Mouse (Mus musculus) adrenal gland, adult (tissue): Measurements from ENCODE around the gene Taar2.

Experiments
- DNase-seq, 2 experiments: peaks; one replicate each; pipeline ENCODE4 v3.0.0; 2022 to 2023; ENCODE audit warnings: low spot score in 1 of 2; ENCODE audit not compliant: inconsistent age in 2 of 2

The Taar2 gene

DNA sequence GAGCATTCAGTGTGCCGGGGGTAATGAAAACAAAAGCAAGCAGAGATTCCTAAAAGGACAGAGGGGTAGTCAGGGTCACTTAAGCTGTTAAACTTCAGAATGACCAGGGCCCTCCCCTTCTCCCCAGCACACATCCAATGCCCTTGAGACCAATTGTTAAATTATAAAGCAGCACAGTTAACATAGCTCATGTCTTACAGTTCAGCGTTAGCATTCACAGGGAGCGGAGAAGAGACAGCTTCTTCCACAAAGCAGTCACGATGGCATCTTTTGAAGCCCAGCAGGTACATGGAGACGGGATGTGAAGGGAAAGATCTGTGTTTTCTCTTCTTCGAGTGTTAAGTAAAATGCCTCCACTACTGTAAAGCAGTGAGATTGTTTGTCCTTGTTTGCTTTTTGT is at the start of gene Taar2:
Gene Taar2 (plus strand): TSS at position 261 of the 400 bp plus-strand sequence.
- peak in 1 of 2 experiments; percentile 30 for DNase-seq

DNA sequence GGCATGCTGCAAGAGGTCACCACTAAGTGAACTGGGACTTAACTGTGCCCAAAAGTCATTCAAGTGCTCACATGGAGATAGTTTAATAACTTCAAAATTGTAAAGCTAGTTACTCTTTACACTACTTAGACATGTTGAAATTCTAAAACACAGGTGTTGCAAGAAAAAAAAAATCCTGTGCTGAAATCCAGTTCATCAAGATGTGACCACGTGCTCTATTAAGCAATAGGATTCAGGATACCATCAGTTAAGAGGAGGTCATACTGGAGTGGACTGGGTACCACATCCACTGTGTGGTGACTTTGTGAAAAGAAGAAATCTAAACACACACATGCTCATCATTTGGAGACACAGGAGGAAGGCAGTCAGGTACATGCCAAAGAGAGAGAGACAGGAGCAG is 45.4 kb upstream of the Taar2 start:
- DNase-seq, result no peak

DNA sequence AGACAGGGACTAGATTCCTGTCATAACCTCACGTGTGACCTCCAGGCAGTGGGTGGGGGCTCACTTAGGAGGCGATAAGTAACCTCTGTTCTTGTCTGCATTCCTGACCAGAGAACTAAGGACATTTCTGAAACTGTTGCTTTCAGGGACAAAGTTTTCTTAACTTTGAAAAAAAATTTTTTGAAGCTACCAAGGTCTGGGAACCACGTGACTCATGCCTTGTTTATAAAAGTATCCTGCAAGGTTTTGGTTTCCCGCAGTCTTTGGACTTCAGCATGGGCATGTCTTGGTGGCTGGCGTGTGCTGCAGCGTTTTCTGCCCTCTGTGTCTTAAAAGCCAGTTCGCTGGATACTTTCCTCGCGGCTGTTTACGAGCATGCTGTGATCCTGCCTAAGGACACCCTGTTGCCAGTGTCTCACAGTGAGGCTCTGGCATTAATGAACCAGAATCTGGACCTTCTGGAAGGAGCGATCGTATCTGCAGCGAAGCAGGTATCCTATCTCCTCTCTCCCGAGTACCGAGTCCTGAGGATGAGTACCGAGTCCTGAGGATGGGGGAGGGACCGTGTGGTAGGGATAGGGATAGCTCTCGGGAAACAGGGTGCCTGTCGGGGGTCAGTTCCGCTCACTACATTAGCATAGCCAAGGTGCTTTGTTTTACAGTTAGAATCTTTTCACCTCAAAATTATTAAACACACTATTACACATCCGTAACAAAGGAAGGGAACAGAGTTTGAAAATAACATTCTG is 43.6 kb upstream of the Taar2 start, which contains the start of gene Vnn1:
Gene Vnn1 (plus strand): TSS at position 88 of the 749 bp plus-strand sequence.
- peak; percentile 36 to 84 for DNase-seq

GRCm38 (mm10) chr10:23895376-23895775 is 43.0 kb upstream of the Taar2 start:
- DNase-seq, result peak in 1 of 2 experiments; percentile 58

DNA sequence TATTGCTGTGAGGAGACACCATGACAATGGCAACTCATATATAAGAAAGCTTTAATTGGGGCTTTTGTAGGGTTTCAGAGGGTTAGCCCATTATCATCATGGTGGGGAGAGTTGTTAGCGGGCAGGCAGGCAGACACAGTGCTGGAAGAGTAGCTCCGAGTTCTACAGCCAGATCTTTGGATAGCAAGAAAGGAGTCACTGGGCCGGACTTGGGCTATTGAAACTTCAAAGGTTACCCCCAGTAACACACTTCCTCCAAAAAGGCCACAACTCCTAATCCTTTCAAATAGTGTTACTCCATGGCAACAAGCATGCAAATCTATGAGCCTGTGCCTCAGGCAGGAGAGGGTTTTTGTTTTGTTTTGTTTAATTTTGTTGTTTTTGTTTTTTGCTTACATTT is 37.3 kb upstream of the Taar2 start:
- no peak for DNase-seq

DNA sequence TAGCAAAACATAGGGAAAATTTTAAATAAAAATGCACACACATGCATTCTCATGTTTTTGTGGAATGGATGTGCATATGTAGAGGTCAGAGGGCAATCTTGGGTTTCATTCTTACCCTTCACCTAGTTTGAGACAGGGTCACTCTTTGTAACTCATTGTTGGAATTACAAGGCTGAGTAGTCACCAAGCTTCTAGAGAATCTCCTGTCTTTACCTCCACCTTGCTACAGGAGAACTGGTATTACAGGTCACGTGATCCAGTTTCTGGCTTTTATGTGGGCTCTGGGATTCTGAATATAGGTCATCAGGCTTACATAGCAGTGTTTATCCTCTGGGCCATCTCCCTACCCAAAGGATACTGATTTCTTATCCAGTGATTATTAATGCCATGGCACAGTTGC is 32.7 kb upstream of the Taar2 start:
- no peak for DNase-seq

- DNase-seq, result no peak
Measured at GRCm38 (mm10) chr10:23920056-23920455, 18.3 kb upstream of the Taar2 start, which contains the start of gene Taar1. Taar1 (plus strand) TSS chr10:23920356.

DNA sequence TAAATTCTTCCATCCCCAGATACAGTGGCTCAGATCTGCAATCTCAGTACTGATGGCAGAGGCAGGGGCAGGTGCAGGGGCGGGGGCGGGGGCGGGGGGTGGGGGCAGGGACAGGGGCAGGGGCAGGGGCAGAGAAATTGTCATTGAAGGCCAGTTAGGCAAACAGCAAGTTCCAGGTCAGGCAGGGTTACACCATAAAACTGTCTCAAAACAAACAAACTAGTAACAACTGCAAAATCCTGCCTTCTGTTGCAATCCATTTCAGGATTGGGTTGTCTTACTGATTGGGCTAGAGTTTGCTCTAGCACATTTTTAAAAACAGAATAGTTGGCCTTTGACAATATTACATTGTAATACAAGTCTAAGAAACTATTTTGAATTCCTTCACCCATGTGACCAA is 15.9 kb upstream of the Taar2 start:
- no peak for DNase-seq

DNA sequence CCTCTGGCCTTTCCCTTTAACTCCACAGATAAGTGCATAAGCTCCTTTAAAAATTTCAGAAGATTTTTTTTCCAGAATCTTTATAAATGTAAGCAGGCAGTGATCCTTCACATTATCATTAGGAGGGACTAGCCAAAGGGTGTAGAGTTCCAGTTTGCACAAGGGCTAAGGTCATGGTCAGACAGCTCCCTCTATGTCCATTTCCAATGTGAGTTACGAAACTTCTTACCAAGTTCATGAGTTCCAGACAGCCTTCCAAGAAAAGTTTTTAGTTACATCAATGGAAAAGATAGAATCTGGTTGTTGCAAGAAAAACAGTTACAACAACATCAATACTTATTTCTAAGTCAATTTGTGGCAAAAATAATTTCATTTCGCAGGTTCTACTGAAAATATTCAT is 14.4 kb upstream of the Taar2 start:
- peak in 1 of 2 experiments; percentile 36 for DNase-seq

DNA sequence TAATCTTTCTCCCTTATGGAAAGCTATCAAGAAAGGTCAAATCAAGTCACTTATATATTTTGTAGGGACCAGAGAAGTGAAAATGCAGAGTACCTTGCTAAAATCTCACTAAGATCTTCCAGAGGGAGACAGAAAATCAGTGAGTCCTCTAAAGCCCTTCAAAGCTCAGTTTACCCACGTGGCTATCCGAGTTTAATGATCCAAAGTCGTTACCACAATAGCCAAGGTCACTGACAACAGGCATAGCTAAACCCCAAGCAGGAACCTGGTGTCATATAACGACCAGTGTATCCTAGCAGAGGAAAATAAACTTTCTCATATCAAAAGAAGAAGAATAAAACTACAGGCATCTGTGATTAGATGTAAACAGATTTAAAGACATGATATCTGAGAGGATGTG is 759 bp upstream of the Taar2 start:
- DNase-seq, result no peak

- peak in 1 of 2 experiments; percentile 30 for DNase-seq
Measured at GRCm38 (mm10) chr10:23942465-23942864, 4.1 kb downstream of the Taar2 start.

- no peak for DNase-seq
Measured at GRCm38 (mm10) chr10:23948026-23948425, 9.7 kb downstream of the Taar2 start.

DNA sequence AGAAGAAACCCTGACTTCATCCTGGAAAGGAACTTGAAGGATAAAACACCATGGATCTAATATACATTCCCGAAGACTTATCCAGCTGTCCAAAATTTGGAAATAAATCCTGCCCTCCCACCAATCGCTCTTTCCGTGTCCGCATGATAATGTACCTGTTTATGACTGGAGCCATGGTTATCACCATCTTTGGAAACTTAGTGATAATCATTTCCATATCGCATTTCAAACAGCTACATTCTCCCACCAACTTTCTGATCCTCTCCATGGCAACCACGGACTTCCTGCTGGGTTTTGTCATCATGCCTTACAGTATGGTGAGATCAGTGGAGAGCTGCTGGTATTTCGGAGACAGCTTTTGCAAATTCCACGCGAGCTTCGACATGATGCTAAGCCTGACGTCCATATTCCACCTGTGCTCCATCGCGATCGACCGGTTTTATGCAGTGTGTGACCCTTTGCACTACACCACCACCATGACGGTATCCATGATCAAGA is 11.2 kb downstream of the Taar2 start, which contains the start of gene Taar3:
Gene Taar3 (plus strand): TSS at position 51 of the 498 bp plus-strand sequence.
- DNase-seq, result no peak

DNA sequence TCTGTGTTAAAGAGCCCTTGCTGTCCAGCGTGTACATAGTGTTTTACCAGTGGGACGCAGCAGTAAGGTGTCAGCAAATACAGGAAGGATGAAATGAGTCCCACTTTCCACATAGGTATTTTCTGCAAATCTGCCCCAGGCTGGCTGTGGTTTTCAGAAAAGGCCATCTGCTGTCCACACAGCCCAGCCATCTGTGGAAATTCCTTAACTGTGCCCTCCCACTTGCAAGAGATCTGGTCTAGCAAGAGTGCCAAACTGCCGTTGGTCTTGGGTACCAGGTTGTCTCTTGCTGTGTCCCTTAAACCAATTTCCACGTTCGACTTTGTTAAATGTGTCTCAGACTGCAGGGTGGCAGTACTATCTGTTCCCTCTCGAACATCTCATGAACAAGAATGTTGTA is 13.3 kb downstream of the Taar2 start:
- no peak for DNase-seq

DNA sequence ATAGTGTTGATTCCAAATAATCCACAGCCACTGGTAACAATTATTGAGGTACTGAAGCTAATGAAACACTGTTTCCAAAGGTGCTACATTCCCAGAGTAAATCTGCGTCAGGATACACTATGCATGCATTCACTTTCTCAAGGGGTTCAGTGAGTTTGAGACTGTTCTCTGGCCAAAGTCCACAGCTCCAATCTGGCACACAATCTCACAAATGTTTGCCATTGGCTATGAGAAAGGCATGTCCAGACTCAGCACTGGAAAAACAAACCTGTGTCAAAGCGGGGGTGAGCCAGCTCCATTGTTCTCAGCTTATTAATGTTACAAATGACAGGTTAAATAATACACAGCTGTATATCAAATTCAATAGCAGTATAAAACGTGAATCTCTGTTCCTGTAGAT is 20.7 kb downstream of the Taar2 start:
- DNase-seq, result no peak

DNA sequence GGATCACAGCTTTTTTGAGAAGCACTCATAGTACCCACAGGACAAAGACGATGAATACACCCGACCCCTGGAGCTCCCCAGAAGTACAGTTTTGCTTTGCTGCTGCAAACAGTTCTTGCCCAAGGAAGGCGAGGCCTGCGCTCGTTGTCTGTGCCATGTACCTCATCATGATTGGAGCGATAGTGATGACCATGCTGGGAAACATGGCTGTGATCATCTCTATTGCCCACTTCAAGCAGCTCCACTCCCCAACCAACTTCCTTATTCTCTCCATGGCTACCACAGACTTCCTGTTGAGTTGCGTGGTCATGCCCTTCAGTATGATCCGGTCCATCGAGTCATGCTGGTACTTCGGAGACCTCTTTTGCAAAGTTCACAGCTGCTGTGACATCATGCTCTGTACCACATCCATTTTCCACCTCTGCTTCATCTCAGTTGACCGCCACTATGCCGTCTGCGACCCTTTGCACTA is 22.1 kb downstream of the Taar2 start, which contains the start of gene Taar4:
Gene Taar4 (plus strand): TSS at position 51 of the 472 bp plus-strand sequence.
- DNase-seq, result no peak

- DNase-seq, result no peak
Measured at GRCm38 (mm10) chr10:23963444-23963843, 25.1 kb downstream of the Taar2 start.

GRCm38 (mm10) chr10:23964921-23965610 is 26.7 kb downstream of the Taar2 start:
- DNase-seq, result no peak

GRCm38 (mm10) chr10:23970656-23971165 is 32.3 kb downstream of the Taar2 start, which contains the start of gene Taar5:
Taar5 (plus strand) TSS chr10:23970706.
- DNase-seq, result no peak

- DNase-seq, result no peak
Measured at GRCm38 (mm10) chr10:23971256-23971655, 32.9 kb downstream of the Taar2 start.

DNA sequence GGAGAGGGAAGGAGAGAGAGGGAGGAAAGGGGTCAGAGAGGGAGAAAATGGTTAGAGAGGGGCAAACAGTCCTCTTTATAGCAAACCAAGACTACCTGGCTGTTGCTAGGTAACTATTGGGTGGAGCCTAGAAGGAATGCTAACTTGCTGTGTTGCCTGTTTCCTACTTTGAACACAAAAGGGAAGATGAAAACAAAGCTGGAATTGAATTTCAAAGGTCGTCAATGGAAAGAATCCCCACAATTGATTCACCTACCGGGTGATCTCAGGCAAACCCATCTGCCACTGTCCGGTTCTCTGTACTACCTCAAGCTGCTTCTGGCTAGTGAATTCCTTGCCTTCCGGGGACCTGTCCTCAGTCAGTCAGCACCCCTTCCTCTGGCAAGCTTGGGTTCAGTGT is 39.6 kb downstream of the Taar2 start:
- DNase-seq, result no peak
